Mouse (Mus musculus): ENCODE results near the gene Gm14124. TPM values are rescaled to one million over a fixed set of nuclear protein-coding genes. Genes with fewer than 3 reads are reported as not detected.
"Not testable (repeated sequence)": the region's sequence is repeated elsewhere in the genome, so short reads cannot be mapped to it uniquely, and the experiment has no call there.

The Gm14124 gene
- polyA plus RNA-seq, 2 experiments: 0.06 TPM; not detected in 1

DNA sequence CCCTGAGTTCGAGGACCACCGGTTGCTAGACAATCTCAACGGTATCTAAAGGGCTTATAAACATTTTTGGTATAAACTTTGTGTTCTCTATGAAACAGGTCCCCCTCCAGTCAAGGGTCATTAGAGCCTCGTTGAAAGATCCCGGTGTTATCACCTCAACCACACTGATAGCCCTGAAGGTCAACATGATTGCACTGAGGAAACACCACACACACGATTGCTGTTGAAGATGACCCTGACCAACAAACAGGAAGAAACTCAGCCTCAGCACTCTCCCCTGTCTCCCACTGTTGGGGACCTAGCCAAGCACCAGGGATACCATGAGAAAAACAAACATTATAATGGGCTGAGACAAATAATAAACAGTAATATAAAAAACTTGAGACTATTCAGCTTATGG is 36.4 kb downstream of the Gm14124 start:
- no peak for DNase-seq (ENCODE audit: low spot score)
- no peaks in the 10 kb centered on the region for H3K9me3 ChIP-seq (ENCODE audit: control insufficient read depth, low read length)
- no peaks in the 10 kb centered on the region for H3K4me1 ChIP-seq (ENCODE audit: control insufficient read depth, insufficient read depth, low read length)
- no peak overlapping the region for H3K4me2 ChIP-seq (replicated peaks; ENCODE audit: low read depth, low read length, severe bottlenecking)
- no peak overlapping the region for H3K9ac ChIP-seq (ENCODE audit: low read depth, low read length, severe bottlenecking)
- H3K27ac ChIP-seq (replicated peaks; ENCODE audit: low read depth, low read length): no peak overlapping the region
- no peak for ATAC-seq (ENCODE audit: low FRiP score, low read depth)
- H3K36me3 ChIP-seq (ENCODE audit: control insufficient read depth, insufficient read depth, low read length): no peaks in the 10 kb centered on the region
- no peak for TF ChIP-seq POLR2A (IDR thresholded peaks at IDR 0.05; ENCODE audit: borderline replicate concordance, extremely low read depth, insufficient read depth, insufficient read length)
- H3K27me3 ChIP-seq (ENCODE audit: control insufficient read depth, insufficient read depth, low read length): no peaks in the 10 kb centered on the region
- 80% methylated on average over 6 of the region's 6 CpGs for WGBS
- H3K4me3 ChIP-seq (replicated peaks; ENCODE audit: low read length): no peak overlapping the region

GRCm38 (mm10) chr2:150299096-150299495 is 41.8 kb downstream of the Gm14124 start:
- H3K27ac ChIP-seq (replicated peaks; ENCODE audit: low read depth, low read length): no peak overlapping the region
- H3K4me2 ChIP-seq (replicated peaks; ENCODE audit: low read depth, low read length, severe bottlenecking): no peak overlapping the region
- no peak for TF ChIP-seq POLR2A (IDR thresholded peaks at IDR 0.05; ENCODE audit: borderline replicate concordance, extremely low read depth, insufficient read depth, insufficient read length)
- no peaks in the 10 kb centered on the region for H3K27me3 ChIP-seq (ENCODE audit: control insufficient read depth, insufficient read depth, low read length)
- H3K4me1 ChIP-seq (ENCODE audit: control insufficient read depth, insufficient read depth, low read length): no peaks in the 10 kb centered on the region
- ATAC-seq (ENCODE audit: low FRiP score, low read depth) (no peak), DNase-seq (ENCODE audit: low spot score) (no peak)
- no peak overlapping the region for H3K9ac ChIP-seq (ENCODE audit: low read depth, low read length, severe bottlenecking)
- no peaks in the 10 kb centered on the region for H3K36me3 ChIP-seq (ENCODE audit: control insufficient read depth, insufficient read depth, low read length)
- no peak overlapping the region for H3K4me3 ChIP-seq (replicated peaks; ENCODE audit: low read length)
- no peaks in the 10 kb centered on the region for H3K9me3 ChIP-seq (ENCODE audit: control insufficient read depth, low read length)
- WGBS: 52% methylated on average over 1 of the region's 1 CpGs

DNA sequence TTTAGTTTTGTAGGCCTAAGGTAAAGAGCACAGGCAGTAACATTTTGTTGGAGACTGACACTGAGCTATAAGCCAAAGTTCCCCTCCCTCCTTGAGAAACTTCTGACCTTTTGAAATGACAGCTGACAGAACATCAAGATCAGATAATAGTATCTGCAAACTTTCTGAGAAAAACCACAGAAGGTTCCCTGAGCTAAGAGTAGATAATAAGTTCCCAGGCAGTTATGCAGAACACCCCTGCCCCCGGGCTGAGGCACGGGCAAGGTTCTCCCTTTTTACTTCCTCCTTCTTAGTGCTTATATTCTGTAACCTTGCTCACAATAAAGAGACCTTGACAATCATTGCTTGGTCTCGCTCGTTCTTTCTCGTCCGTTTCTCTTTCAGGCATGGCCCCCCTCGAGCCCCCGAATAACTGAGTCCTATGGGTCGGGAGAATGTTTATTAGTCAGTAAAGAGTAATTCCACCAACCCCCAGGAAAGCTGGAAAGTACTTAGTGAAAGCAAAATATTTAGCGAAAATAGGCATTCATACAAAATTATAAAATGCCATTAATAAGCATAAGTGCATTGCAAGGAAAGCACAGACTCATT is 50.0 kb downstream of the Gm14124 start:
- DNase-seq (ENCODE audit: low spot score) (no peak), ATAC-seq (ENCODE audit: low FRiP score, low read depth) (no peak)
- Histone ChIP-seq H3K4me3 (replicated peaks; ENCODE audit: low read length) (no peak overlapping the region), H3K9me3 (ENCODE audit: control insufficient read depth, low read length) (no peaks in the 10 kb centered on the region), H3K27me3 (ENCODE audit: control insufficient read depth, insufficient read depth, low read length) (no peaks in the 10 kb centered on the region), H3K36me3 (ENCODE audit: control insufficient read depth, insufficient read depth, low read length) (no peaks in the 10 kb centered on the region), H3K27ac (replicated peaks; ENCODE audit: low read depth, low read length) (no peak overlapping the region), H3K4me2 (replicated peaks; ENCODE audit: low read depth, low read length, severe bottlenecking) (no peak overlapping the region), H3K4me1 (ENCODE audit: control insufficient read depth, insufficient read depth, low read length) (no peaks in the 10 kb centered on the region), H3K9ac (ENCODE audit: low read depth, low read length, severe bottlenecking) (no peak overlapping the region)
- no peak for TF ChIP-seq POLR2A (IDR thresholded peaks at IDR 0.05; ENCODE audit: borderline replicate concordance, extremely low read depth, insufficient read depth, insufficient read length)
- WGBS: 84% methylated on average over 10 of the region's 10 CpGs

DNA sequence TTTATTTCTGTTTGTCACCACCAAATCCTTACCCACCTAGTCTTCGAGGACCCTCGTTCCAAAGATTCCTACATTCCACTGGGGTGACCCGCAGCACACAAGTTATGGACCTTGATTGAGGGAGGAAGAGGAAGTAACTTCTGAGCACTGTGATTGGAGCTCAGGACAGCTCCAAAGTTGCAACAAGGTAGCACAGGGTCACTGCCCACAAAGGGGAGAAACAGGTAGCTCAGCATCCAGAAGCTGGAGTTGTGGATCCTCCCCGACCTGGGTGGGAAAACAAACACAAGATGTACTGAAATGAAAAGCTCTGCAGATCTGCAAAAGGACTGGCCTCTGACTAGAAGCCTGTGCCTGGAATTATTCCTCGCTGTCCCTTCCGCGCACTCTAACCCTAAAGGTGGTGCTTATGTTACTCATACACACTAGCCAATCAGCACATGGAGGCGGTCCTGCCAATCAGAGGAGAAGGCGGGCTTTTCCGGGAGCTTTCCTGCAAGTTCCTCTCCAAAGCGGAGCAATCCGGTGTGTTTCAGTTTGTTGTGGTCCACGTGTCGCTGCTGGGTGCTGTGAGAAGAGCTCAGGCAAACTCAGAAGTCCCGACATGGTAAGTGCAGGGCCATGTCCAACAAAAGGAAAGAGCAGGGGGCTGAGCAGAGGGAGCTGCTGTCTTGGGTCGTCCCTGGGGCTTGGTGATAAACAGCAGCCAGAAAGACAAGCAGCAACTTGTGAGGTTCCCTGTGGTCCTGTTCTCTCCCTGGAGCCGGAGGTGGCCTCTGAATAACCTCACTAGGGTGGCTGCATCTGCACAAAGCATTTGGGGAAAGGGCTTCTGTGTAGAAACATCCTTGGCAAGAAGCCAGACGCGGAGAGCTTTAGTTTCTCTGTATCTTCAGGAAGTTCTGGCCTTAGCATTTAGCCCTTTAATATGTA is 53.9 kb downstream of the Gm14124 start:
- 0 out of 2 replicates have a peak overlapping the region, but pooled peaks have one; percentile 52 for H3K27ac ChIP-seq (replicated peaks; ENCODE audit: low read depth, low read length)
- ATAC-seq (ENCODE audit: low FRiP score, low read depth) (peak; percentile 99), DNase-seq (ENCODE audit: low spot score) (peak; percentile 91)
- not testable (repeated sequence) for H3K36me3 ChIP-seq (ENCODE audit: control insufficient read depth, insufficient read depth, low read length); H3K27me3 ChIP-seq (ENCODE audit: control insufficient read depth, insufficient read depth, low read length); H3K4me1 ChIP-seq (ENCODE audit: control insufficient read depth, insufficient read depth, low read length)
- peak overlapping the region; percentile 43 for H3K4me2 ChIP-seq (replicated peaks; ENCODE audit: low read depth, low read length, severe bottlenecking)
- H3K4me3 ChIP-seq (replicated peaks; ENCODE audit: low read length): peak overlapping the region; percentile 52
- H3K9ac ChIP-seq (ENCODE audit: low read depth, low read length, severe bottlenecking): peak overlapping the region; percentile 64
- peaks cover 12% of the 10 kb centered on the region; the same call in 1 of the 2 replicates for H3K9me3 ChIP-seq (ENCODE audit: control insufficient read depth, low read length)
- 9% methylated on average over 19 of the region's 19 CpGs for WGBS

DNA sequence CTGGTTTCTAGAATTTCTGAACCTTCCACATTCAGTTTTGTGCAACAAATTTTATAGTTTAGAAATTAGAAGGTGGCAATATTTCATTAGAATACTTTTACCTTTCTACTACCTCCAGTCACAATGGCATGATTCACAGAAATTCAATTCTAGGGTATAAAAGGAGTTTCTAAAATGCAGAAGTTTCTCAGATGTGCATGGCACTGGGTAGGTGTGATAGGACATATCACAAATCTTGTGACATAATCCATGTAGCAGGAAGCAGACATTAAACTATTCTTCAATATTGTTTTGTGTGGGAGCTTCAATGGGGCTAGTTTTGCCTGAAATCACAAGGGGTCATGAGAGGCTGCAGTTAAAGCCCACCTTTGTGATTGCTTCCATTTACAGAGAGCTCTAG is 58.8 kb downstream of the Gm14124 start:
- Histone ChIP-seq H3K27ac (replicated peaks; ENCODE audit: low read depth, low read length) (no peak overlapping the region), H3K9me3 (ENCODE audit: control insufficient read depth, low read length) (peaks cover 39% of the 10 kb centered on the region), H3K9ac (ENCODE audit: low read depth, low read length, severe bottlenecking) (no peak overlapping the region), H3K4me1 (ENCODE audit: control insufficient read depth, insufficient read depth, low read length) (no peaks in the 10 kb centered on the region), H3K36me3 (ENCODE audit: control insufficient read depth, insufficient read depth, low read length) (peaks cover 8% of the 10 kb centered on the region), H3K4me3 (replicated peaks; ENCODE audit: low read length) (no peak overlapping the region), H3K27me3 (ENCODE audit: control insufficient read depth, insufficient read depth, low read length) (no peaks in the 10 kb centered on the region), H3K4me2 (replicated peaks; ENCODE audit: low read depth, low read length, severe bottlenecking) (no peak overlapping the region)
- DNase-seq (ENCODE audit: low spot score) (no peak), ATAC-seq (ENCODE audit: low FRiP score, low read depth) (no peak)
- TF ChIP-seq POLR2A (IDR thresholded peaks at IDR 0.05; ENCODE audit: borderline replicate concordance, extremely low read depth, insufficient read depth, insufficient read length): no peak
